Mouse (Mus musculus) forebrain, embryonic 16.5 days (tissue): Measurements from ENCODE around the gene Ercc1. TPM values are rescaled to one million over a fixed set of nuclear protein-coding genes. Genes with fewer than 3 reads are reported as not detected.

Experiments
- ATAC-seq: fragments of 200-750 bp; cut with Nextera tagmentation; 2 replicates; pipeline ENCODE4 v1.8.0; 2017; ENCODE audit warnings: mild to moderate bottlenecking, moderate library complexity
- H3K27ac ChIP-seq: fragments of 300-500 bp; sonication (generic); 2 replicates; pipeline ENCODE4 v1.5.1; 2014; ENCODE audit warnings: low read length, control low read depth
- H3K27me3 ChIP-seq: fragments of 300-500 bp; sonication (generic); replicated peaks from 2 replicates; pipeline ENCODE4 v1.6.1; 2014; ENCODE audit warnings: low read length; ENCODE audit not compliant: control insufficient read depth, insufficient read depth
- H3K36me3 ChIP-seq: fragments of 300-500 bp; sonication (generic); 2 replicates; pipeline ENCODE4 v1.6.1; 2014; ENCODE audit not compliant: control insufficient read depth, insufficient read depth
- H3K4me1 ChIP-seq: fragments of 300-500 bp; sonication (generic); replicated peaks from 2 replicates; pipeline ENCODE4 v1.6.1; 2014; ENCODE audit warnings: low read length; ENCODE audit not compliant: control insufficient read depth, insufficient read depth
- H3K4me2 ChIP-seq: fragments of 300-500 bp; sonication (generic); 2 replicates; pipeline ENCODE4 v1.6.1; 2014; ENCODE audit warnings: mild to moderate bottlenecking, low read length, control low read depth
- H3K4me3 ChIP-seq: fragments of 300-500 bp; sonication (generic); replicated peaks from 2 replicates; pipeline ENCODE4 v1.5.1; 2014; ENCODE audit warnings: mild to moderate bottlenecking, low read length, control low read depth
- H3K9ac ChIP-seq: fragments of 300-500 bp; sonication (generic); replicated peaks from 2 replicates; pipeline ENCODE4 v1.6.1; 2014; ENCODE audit warnings: low read depth, low read length, control low read depth
- H3K9me3 ChIP-seq: fragments of 300-500 bp; sonication (generic); 2 replicates; pipeline ENCODE4 v1.6.1; 2016; ENCODE audit warnings: low read length; ENCODE audit not compliant: control insufficient read depth
- WGBS: fragments of 180-500 bp; shearing (Covaris S2); extraction: QIAGEN DNeasy Blood & Tissue Kit; methylation state at CpG from one replicate; pipeline ENCODE4 v1.1.7; 2014; 5-methylcytosine and 5-hydroxymethylcytosine counted together
- polyA plus RNA-seq: library from polyadenylated mRNA; unstranded; fragments of >200 nt; fragmentation: Nextera tagmentation; extraction: Ambion mirVana; gene quantifications from 2 replicates; pipeline ENCODE4 v1.2.1, GENCODE M21; 2015

Gene Ercc1
- polyA plus RNA-seq, 1 experiment from 2014 or later: 85.9 TPM

GRCm38 (mm10) chr7:19331910-19332309, 12.7 kb upstream of the Ercc1 start:
- H3K27ac ChIP-seq: no peak overlapping the region
- H3K9me3 ChIP-seq: no peaks in the 10 kb centered on the region
- no peak overlapping the region for H3K9ac ChIP-seq
- WGBS: 66% methylated on average over 2 of the region's 2 CpGs
- H3K4me2 ChIP-seq: peak overlapping the region; percentile 93
- no peaks in the 10 kb centered on the region for H3K36me3 ChIP-seq
- no peak overlapping the region for H3K4me3 ChIP-seq
- H3K27me3 ChIP-seq: no peaks in the 10 kb centered on the region
- peaks cover 16% of the 10 kb centered on the region for H3K4me1 ChIP-seq
- ATAC-seq: no peak

- peak; percentile 75 for ATAC-seq
- Histone ChIP-seq H3K27me3 (no peaks in the 10 kb centered on the region), H3K4me1 (peaks cover 9% of the 10 kb centered on the region), H3K27ac (peak overlapping the region; percentile 78), H3K9ac (peak overlapping the region; percentile 92), H3K36me3 (no peaks in the 10 kb centered on the region), H3K9me3 (no peaks in the 10 kb centered on the region), H3K4me3 (peak overlapping the region; percentile 71), H3K4me2 (peak overlapping the region; percentile 93)
- under 1% methylated on average over 52 of the region's 52 CpGs for WGBS
Observed at GRCm38 (mm10) chr7:19332709-19333352, 11.7 kb upstream of the Ercc1 start.

- Histone ChIP-seq H3K9ac (no peak overlapping the region), H3K27me3 (no peaks in the 10 kb centered on the region), H3K4me3 (no peak overlapping the region), H3K9me3 (no peaks in the 10 kb centered on the region), H3K36me3 (no peaks in the 10 kb centered on the region), H3K4me2 (no peak overlapping the region), H3K27ac (no peak overlapping the region), H3K4me1 (peaks cover 9% of the 10 kb centered on the region)
- ATAC-seq: no peak
- 43% methylated on average over 3 of the region's 3 CpGs for WGBS
Observed at GRCm38 (mm10) chr7:19335583-19335982, 9.0 kb upstream of the Ercc1 start.

- H3K27me3 ChIP-seq: no peaks in the 10 kb centered on the region; the same call in 1 of the 2 replicates
- no peak overlapping the region for H3K4me3 ChIP-seq
- H3K4me1 ChIP-seq: peaks cover 16% of the 10 kb centered on the region
- H3K9me3 ChIP-seq: no peaks in the 10 kb centered on the region
- no peak overlapping the region for H3K4me2 ChIP-seq
- no peak overlapping the region for H3K27ac ChIP-seq
- no peaks in the 10 kb centered on the region for H3K36me3 ChIP-seq
- no peak for ATAC-seq
- H3K9ac ChIP-seq: no peak overlapping the region
- 72% methylated on average over 10 of the region's 10 CpGs for WGBS
Observed at GRCm38 (mm10) chr7:19337122-19337521, 7.5 kb upstream of the Ercc1 start.

GRCm38 (mm10) chr7:19338060-19338459, 6.5 kb upstream of the Ercc1 start:
- Histone ChIP-seq H3K36me3 (no peaks in the 10 kb centered on the region), H3K4me3 (no peak overlapping the region), H3K27ac (no peak overlapping the region), H3K9me3 (no peaks in the 10 kb centered on the region), H3K9ac (no peak overlapping the region), H3K4me2 (no peak overlapping the region), H3K27me3 (no peaks in the 10 kb centered on the region; the same call in 1 of the 2 replicates), H3K4me1 (peaks cover 15% of the 10 kb centered on the region)
- ATAC-seq: no peak
- 68% methylated on average over 2 of the region's 2 CpGs for WGBS

GRCm38 (mm10) chr7:19338596-19338995, 6.0 kb upstream of the Ercc1 start:
- Histone ChIP-seq H3K36me3 (no peaks in the 10 kb centered on the region), H3K4me2 (no peak overlapping the region), H3K27me3 (no peaks in the 10 kb centered on the region; the same call in 1 of the 2 replicates), H3K4me3 (no peak overlapping the region), H3K9ac (no peak overlapping the region), H3K9me3 (no peaks in the 10 kb centered on the region), H3K27ac (no peak overlapping the region), H3K4me1 (peaks cover 14% of the 10 kb centered on the region)
- no peak for ATAC-seq
- 74% methylated on average over 7 of the region's 7 CpGs for WGBS

- Histone ChIP-seq H3K9me3 (no peaks in the 10 kb centered on the region), H3K4me1 (peaks cover 29% of the 10 kb centered on the region), H3K36me3 (no peaks in the 10 kb centered on the region), H3K9ac (no peak overlapping the region), H3K4me3 (no peak overlapping the region), H3K4me2 (peak overlapping the region; percentile 98; the same call in 1 of the 2 replicates), H3K27me3 (no peaks in the 10 kb centered on the region; the same call in 1 of the 2 replicates), H3K27ac (no peak overlapping the region)
- ATAC-seq: no peak
- WGBS: 29% methylated on average over 10 of the region's 10 CpGs
Observed at GRCm38 (mm10) chr7:19341250-19341649, 3.3 kb upstream of the Ercc1 start.

GRCm38 (mm10) chr7:19341761-19342409, 2.7 kb upstream of the Ercc1 start:
- no peak for ATAC-seq
- H3K4me1 ChIP-seq: peaks cover 29% of the 10 kb centered on the region
- H3K4me3 ChIP-seq: peak overlapping the region; percentile 53
- H3K27me3 ChIP-seq: no peaks in the 10 kb centered on the region; the same call in 1 of the 2 replicates
- H3K9me3 ChIP-seq: no peaks in the 10 kb centered on the region
- H3K27ac ChIP-seq: no peak overlapping the region
- under 1% methylated on average over 41 of the region's 41 CpGs for WGBS
- H3K4me2 ChIP-seq: peak overlapping the region; percentile 98
- H3K9ac ChIP-seq: peak overlapping the region; percentile 57
- H3K36me3 ChIP-seq: no peaks in the 10 kb centered on the region

GRCm38 (mm10) chr7:19342481-19343027, 2.0 kb upstream of the Ercc1 start:
- under 1% methylated on average over 27 of the region's 27 CpGs for WGBS
- Histone ChIP-seq H3K4me3 (peak overlapping the region; percentile 53), H3K4me2 (peak overlapping the region; percentile 98), H3K36me3 (no peaks in the 10 kb centered on the region), H3K9me3 (no peaks in the 10 kb centered on the region), H3K27me3 (no peaks in the 10 kb centered on the region; the same call in 1 of the 2 replicates), H3K4me1 (peaks cover 29% of the 10 kb centered on the region), H3K27ac (no peak overlapping the region), H3K9ac (peak overlapping the region; percentile 57)
- peak; percentile 11; the same call in 1 of the 2 replicates for ATAC-seq
